Mouse (Mus musculus): ENCODE results near the gene Trim52. TPM values are rescaled to one million over a fixed set of nuclear protein-coding genes. Genes with fewer than 3 reads are reported as not detected.

Trim52 gene
- not detected in 2 replicates for polyA plus RNA-seq (2014; fragmentation: Nextera tagmentation; extraction: Ambion mirVana)

- 96% methylated on average over 14 of the region's 21 CpGs for WGBS
- ATAC-seq (ENCODE audit: low read depth) = no peak
- H3K27ac ChIP-seq (ENCODE audit: low read depth, low read length) = no peak within 1 kb of the TSS
- H3K9ac ChIP-seq (replicated peaks; ENCODE audit: low read depth, low read length) = no peak within 1 kb of the TSS
- no peaks in the 10 kb centered on the region for H3K9me3 ChIP-seq (ENCODE audit: control insufficient read depth, low read length)
- H3K4me1 ChIP-seq (ENCODE audit: control insufficient read depth, insufficient read depth, low read length) = no peaks in the 10 kb centered on the region
- no peaks in the 10 kb centered on the region for H3K36me3 ChIP-seq (ENCODE audit: control insufficient read depth, insufficient read depth, low read length)
- no peak within 1 kb of the TSS for H3K4me3 ChIP-seq (ENCODE audit: low read depth, low read length)
- H3K4me2 ChIP-seq (ENCODE audit: low read depth, low read length) = no peak within 1 kb of the TSS
- H3K27me3 ChIP-seq (ENCODE audit: control insufficient read depth, insufficient read depth, low read length) = no peaks in the 10 kb centered on the region
Observed at GRCm38 (mm10) chr14:106105980-106106379, at the start of gene Trim52. Gene Trim52, plus strand, starts transcription at chr14:106106198.

- Histone ChIP-seq H3K9me3 (ENCODE audit: control insufficient read depth, low read length) (no peaks in the 10 kb centered on the region), H3K4me1 (ENCODE audit: control insufficient read depth, insufficient read depth, low read length) (no peaks in the 10 kb centered on the region), H3K27ac (ENCODE audit: low read depth, low read length) (no peak overlapping the region), H3K36me3 (ENCODE audit: control insufficient read depth, insufficient read depth, low read length) (no peaks in the 10 kb centered on the region), H3K27me3 (ENCODE audit: control insufficient read depth, insufficient read depth, low read length) (no peaks in the 10 kb centered on the region), H3K4me2 (ENCODE audit: low read depth, low read length) (no peak overlapping the region), H3K9ac (replicated peaks; ENCODE audit: low read depth, low read length) (no peak overlapping the region), H3K4me3 (ENCODE audit: low read depth, low read length) (no peak overlapping the region)
- WGBS = 83% methylated on average over 1 of the region's 1 CpGs
- ATAC-seq (ENCODE audit: low read depth) = no peak
Observed at GRCm38 (mm10) chr14:106072608-106073007, 33.4 kb upstream of the Trim52 start.

- H3K4me1 ChIP-seq (ENCODE audit: control insufficient read depth, insufficient read depth, low read length) = no peaks in the 10 kb centered on the region
- no peak overlapping the region for H3K9ac ChIP-seq (replicated peaks; ENCODE audit: low read depth, low read length)
- no peaks in the 10 kb centered on the region for H3K27me3 ChIP-seq (ENCODE audit: control insufficient read depth, insufficient read depth, low read length)
- peak overlapping the region; percentile 17 for H3K27ac ChIP-seq (ENCODE audit: low read depth, low read length)
- no peaks in the 10 kb centered on the region for H3K36me3 ChIP-seq (ENCODE audit: control insufficient read depth, insufficient read depth, low read length)
- H3K9me3 ChIP-seq (ENCODE audit: control insufficient read depth, low read length) = no peaks in the 10 kb centered on the region
- WGBS = 46% methylated on average over 3 of the region's 3 CpGs
- H3K4me3 ChIP-seq (ENCODE audit: low read depth, low read length) = no peak overlapping the region
- ATAC-seq (ENCODE audit: low read depth) = peak; percentile 97
- no peak overlapping the region for H3K4me2 ChIP-seq (ENCODE audit: low read depth, low read length)
Observed at GRCm38 (mm10) chr14:106075181-106076064, 30.6 kb upstream of the Trim52 start.

GRCm38 (mm10) chr14:106088480-106089037, 17.4 kb upstream of the Trim52 start:
- no peaks in the 10 kb centered on the region for H3K27me3 ChIP-seq (ENCODE audit: control insufficient read depth, insufficient read depth, low read length)
- no peak overlapping the region for H3K4me2 ChIP-seq (ENCODE audit: low read depth, low read length)
- H3K4me3 ChIP-seq (ENCODE audit: low read depth, low read length) = no peak overlapping the region
- no peaks in the 10 kb centered on the region for H3K9me3 ChIP-seq (ENCODE audit: control insufficient read depth, low read length)
- 82% methylated on average over 13 of the region's 13 CpGs for WGBS
- no peaks in the 10 kb centered on the region for H3K4me1 ChIP-seq (ENCODE audit: control insufficient read depth, insufficient read depth, low read length)
- no peak for ATAC-seq (ENCODE audit: low read depth)
- no peak overlapping the region for H3K9ac ChIP-seq (replicated peaks; ENCODE audit: low read depth, low read length)
- no peaks in the 10 kb centered on the region for H3K36me3 ChIP-seq (ENCODE audit: control insufficient read depth, insufficient read depth, low read length)
- H3K27ac ChIP-seq (ENCODE audit: low read depth, low read length) = no peak overlapping the region

GRCm38 (mm10) chr14:106096816-106097215, 9.2 kb upstream of the Trim52 start:
- no peak overlapping the region for H3K27ac ChIP-seq (ENCODE audit: low read depth, low read length)
- H3K4me1 ChIP-seq (ENCODE audit: control insufficient read depth, insufficient read depth, low read length) = no peaks in the 10 kb centered on the region
- no peak overlapping the region for H3K4me2 ChIP-seq (ENCODE audit: low read depth, low read length)
- ATAC-seq (ENCODE audit: low read depth) = no peak
- H3K9me3 ChIP-seq (ENCODE audit: control insufficient read depth, low read length) = no peaks in the 10 kb centered on the region
- no peaks in the 10 kb centered on the region for H3K36me3 ChIP-seq (ENCODE audit: control insufficient read depth, insufficient read depth, low read length)
- H3K27me3 ChIP-seq (ENCODE audit: control insufficient read depth, insufficient read depth, low read length) = no peaks in the 10 kb centered on the region
- 93% methylated on average over 4 of the region's 4 CpGs for WGBS
- H3K9ac ChIP-seq (replicated peaks; ENCODE audit: low read depth, low read length) = no peak overlapping the region
- no peak overlapping the region for H3K4me3 ChIP-seq (ENCODE audit: low read depth, low read length)

GRCm38 (mm10) chr14:106100858-106101257, 5.1 kb upstream of the Trim52 start:
- WGBS = 94% methylated on average over 14 of the region's 14 CpGs
- Histone ChIP-seq H3K4me3 (ENCODE audit: low read depth, low read length) (no peak overlapping the region), H3K36me3 (ENCODE audit: control insufficient read depth, insufficient read depth, low read length) (no peaks in the 10 kb centered on the region), H3K9ac (replicated peaks; ENCODE audit: low read depth, low read length) (no peak overlapping the region), H3K9me3 (ENCODE audit: control insufficient read depth, low read length) (no peaks in the 10 kb centered on the region), H3K4me1 (ENCODE audit: control insufficient read depth, insufficient read depth, low read length) (no peaks in the 10 kb centered on the region), H3K27ac (ENCODE audit: low read depth, low read length) (no peak overlapping the region), H3K4me2 (ENCODE audit: low read depth, low read length) (no peak overlapping the region), H3K27me3 (ENCODE audit: control insufficient read depth, insufficient read depth, low read length) (no peaks in the 10 kb centered on the region)
- no peak for ATAC-seq (ENCODE audit: low read depth)

- WGBS = 97% methylated on average over 18 of the region's 22 CpGs
- H3K9me3 ChIP-seq (ENCODE audit: control insufficient read depth, low read length) = no peaks in the 10 kb centered on the region
- H3K4me1 ChIP-seq (ENCODE audit: control insufficient read depth, insufficient read depth, low read length) = no peaks in the 10 kb centered on the region
- no peak overlapping the region for H3K4me2 ChIP-seq (ENCODE audit: low read depth, low read length)
- no peaks in the 10 kb centered on the region for H3K36me3 ChIP-seq (ENCODE audit: control insufficient read depth, insufficient read depth, low read length)
- H3K27me3 ChIP-seq (ENCODE audit: control insufficient read depth, insufficient read depth, low read length) = no peaks in the 10 kb centered on the region
- no peak overlapping the region for H3K9ac ChIP-seq (replicated peaks; ENCODE audit: low read depth, low read length)
- no peak for ATAC-seq (ENCODE audit: low read depth)
- H3K4me3 ChIP-seq (ENCODE audit: low read depth, low read length) = no peak overlapping the region
- no peak overlapping the region for H3K27ac ChIP-seq (ENCODE audit: low read depth, low read length)
Observed at GRCm38 (mm10) chr14:106106425-106106824, 427 bp downstream of the Trim52 start.

GRCm38 (mm10) chr14:106119371-106119770, 13.4 kb downstream of the Trim52 start:
- H3K27me3 ChIP-seq (ENCODE audit: control insufficient read depth, insufficient read depth, low read length) = no peaks in the 10 kb centered on the region
- no peak overlapping the region for H3K4me3 ChIP-seq (ENCODE audit: low read depth, low read length)
- no peaks in the 10 kb centered on the region for H3K4me1 ChIP-seq (ENCODE audit: control insufficient read depth, insufficient read depth, low read length)
- no peak overlapping the region for H3K27ac ChIP-seq (ENCODE audit: low read depth, low read length)
- no peaks in the 10 kb centered on the region for H3K36me3 ChIP-seq (ENCODE audit: control insufficient read depth, insufficient read depth, low read length)
- 75% methylated on average over 2 of the region's 2 CpGs for WGBS
- no peak for ATAC-seq (ENCODE audit: low read depth)
- H3K9ac ChIP-seq (replicated peaks; ENCODE audit: low read depth, low read length) = no peak overlapping the region
- no peaks in the 10 kb centered on the region for H3K9me3 ChIP-seq (ENCODE audit: control insufficient read depth, low read length)
- H3K4me2 ChIP-seq (ENCODE audit: low read depth, low read length) = no peak overlapping the region

GRCm38 (mm10) chr14:106136272-106136671, 30.3 kb downstream of the Trim52 start:
- Histone ChIP-seq H3K9me3 (ENCODE audit: control insufficient read depth, low read length) (no peaks in the 10 kb centered on the region), H3K9ac (replicated peaks; ENCODE audit: low read depth, low read length) (no peak overlapping the region), H3K27ac (ENCODE audit: low read depth, low read length) (no peak overlapping the region), H3K4me1 (ENCODE audit: control insufficient read depth, insufficient read depth, low read length) (no peaks in the 10 kb centered on the region), H3K4me2 (ENCODE audit: low read depth, low read length) (no peak overlapping the region), H3K36me3 (ENCODE audit: control insufficient read depth, insufficient read depth, low read length) (no peaks in the 10 kb centered on the region), H3K4me3 (ENCODE audit: low read depth, low read length) (no peak overlapping the region), H3K27me3 (ENCODE audit: control insufficient read depth, insufficient read depth, low read length) (no peaks in the 10 kb centered on the region)
- ATAC-seq (ENCODE audit: low read depth) = no peak
